Mouse (Mus musculus) T-helper 2 cell (primary cell): ENCODE data around the gene Klf4.

Experiments
- in situ Hi-C: fragments of 300-600 bp; cut with MboI, MseI; formaldehyde crosslinking; loops from one replicate; pipeline ENCODE4 v1.15.1; 2025; ENCODE audit warnings: high pct_unique_total_duplicates

The Klf4 gene

DNA sequence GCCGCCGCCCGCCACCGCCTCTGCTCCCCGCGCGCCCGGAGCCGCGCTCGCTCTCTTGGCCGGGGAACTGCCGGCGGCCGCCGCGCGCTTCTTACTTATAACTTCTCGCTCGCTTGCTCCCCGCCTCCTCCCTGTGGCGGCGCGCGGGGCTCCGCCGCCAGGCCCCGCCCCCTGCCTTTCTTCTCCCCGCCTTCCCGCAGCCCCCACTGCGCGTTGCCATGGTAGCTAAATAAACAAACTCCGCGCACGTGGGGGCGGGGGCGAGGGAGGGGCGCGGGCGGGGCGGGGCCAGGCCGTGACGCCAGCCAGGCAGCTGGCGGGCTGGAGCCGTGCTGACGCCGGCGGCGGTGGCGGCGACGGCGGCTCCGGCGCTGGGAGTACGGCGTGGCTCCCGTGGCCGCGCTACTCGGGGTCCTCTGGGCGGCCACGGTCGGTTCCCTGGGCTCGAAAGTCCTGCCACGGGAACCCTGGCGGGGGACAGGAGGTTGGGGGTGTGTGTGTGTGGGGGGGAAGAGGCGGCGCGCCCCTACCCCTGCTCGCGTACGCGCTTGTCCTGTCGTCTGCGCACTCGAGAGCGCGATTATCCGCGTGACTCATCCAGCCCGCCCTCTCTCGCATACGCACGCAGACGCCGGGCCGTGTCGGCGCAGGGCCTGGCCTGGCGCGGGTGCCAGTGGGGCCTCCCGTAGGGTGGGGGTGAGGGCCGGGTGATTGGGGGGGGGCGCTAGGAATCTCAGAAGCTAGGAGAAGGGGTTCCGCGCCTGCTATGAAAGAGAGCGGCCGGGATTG is at the start of gene Klf4:
TSS of gene Klf4 (minus strand) at position 60 of the 789 bp plus-strand sequence.
- in situ Hi-C loops: loop anchor here (10.0 kb wide), 1 partner anchor 178 kb away; the partner anchor contains the start of gene Rad23b

DNA sequence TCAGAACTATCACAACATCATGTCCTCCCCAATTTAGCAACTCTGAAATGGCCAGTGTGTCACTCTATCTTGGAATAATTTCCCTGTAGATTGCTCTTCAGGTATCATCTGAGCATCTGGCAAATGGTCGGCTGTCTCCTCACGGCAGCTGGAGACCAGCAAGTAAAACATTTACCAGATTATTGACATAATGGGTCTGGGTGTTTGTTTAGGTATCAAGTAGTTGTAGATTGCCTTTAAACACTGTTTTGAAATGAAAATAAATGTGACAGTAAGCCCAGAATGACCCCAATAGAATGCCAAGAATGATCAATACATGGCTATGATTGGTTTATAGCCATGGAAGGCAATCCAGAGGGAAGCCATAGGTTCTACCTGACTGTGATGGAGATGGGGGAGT is 39.2 kb upstream of the Klf4 start:
- in situ Hi-C loops: no loop called here

DNA sequence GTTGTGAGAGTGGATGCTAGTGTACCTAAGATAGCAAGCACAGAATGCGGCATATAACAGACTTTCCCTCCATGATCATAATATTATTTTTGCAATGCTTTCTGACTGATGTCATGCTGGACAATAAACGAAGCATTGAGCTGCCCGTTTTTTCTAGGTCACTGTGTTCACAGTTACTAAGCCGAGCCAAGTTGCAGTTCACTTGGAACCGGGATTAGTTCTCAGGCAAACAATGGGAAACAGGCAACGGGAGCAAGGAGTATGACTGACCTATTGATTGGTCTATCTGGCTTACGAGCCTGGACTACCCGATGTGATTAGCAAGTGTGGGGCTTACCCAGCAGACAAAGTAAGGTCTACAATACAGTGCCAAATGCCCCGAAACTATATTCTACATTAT is 35.7 kb upstream of the Klf4 start:
- in situ Hi-C loops: no loop called here

DNA sequence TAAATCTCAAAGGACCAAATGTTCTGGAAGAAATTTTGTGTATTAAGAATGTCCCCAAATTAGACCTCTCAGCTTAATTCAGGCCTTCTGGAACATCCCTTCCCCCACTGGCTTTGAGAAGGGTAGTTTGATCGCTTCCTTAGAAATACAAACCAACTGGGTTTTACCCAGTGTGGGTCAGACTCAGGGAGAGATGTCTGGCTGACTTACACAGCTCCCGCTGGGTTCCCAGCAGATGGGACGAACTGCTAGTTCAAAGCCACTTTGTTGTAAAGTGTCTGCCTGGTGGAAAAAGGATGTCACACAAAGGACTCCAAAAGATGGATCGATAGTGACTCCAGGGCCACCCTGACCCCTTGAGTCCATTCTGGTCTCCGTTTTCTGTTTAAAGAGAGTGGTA is 35.3 kb upstream of the Klf4 start:
- in situ Hi-C loops: no loop called here

GRCm38 (mm10) chr4:55564317-55564716 is 32.1 kb upstream of the Klf4 start:
- in situ Hi-C loops: no loop called here

- in situ Hi-C loops: no loop called here
Measured at GRCm38 (mm10) chr4:55563050-55563449, 30.8 kb upstream of the Klf4 start.

DNA sequence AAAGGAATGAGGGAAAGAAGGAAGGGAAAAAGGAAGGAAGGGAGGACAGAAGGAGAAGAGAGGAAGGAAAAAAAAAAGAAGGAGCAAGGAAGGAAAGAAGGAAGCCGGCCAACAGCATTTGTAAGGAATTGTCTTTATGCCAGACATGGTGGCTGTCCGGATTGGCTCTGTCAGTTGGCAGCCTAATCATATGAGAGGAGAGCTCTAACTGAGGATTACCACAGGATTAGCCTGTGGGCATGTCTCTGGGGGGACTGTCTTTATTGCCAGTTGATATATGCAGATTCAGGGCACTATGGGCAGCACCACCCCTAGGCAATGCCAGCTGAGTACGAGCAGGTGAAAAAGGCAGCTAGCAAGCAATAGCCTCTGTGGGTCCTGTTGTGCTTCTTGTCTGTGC is 29.8 kb upstream of the Klf4 start:
- in situ Hi-C loops: no loop called here

- in situ Hi-C loops: no loop called here
Measured at GRCm38 (mm10) chr4:55546869-55547268, 14.6 kb upstream of the Klf4 start.

DNA sequence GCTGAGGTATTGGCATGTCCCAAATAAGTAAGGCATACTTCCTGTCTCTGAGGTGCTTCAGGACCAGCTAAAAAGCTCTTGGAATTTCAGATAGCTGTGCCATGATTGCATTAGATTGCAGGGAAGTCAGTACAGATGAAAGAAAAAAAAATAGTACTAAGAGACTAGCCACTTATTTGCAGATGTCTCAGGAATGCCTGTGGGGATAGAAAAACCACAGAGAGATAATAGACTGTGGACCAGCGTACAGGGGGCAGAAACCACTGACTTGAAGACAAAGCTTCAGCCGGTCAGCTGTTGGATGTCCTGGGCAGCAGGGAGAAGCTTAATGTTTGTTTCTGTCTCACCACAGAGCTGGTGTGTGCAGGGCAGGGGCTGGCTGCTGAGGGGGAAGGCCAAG is 10.5 kb upstream of the Klf4 start:
- in situ Hi-C loops: no loop called here

- in situ Hi-C loops: no loop called here
Measured at GRCm38 (mm10) chr4:55541654-55542053, 9.4 kb upstream of the Klf4 start.

- in situ Hi-C loops: no loop called here
Measured at GRCm38 (mm10) chr4:55541221-55541620, 9.0 kb upstream of the Klf4 start.

GRCm38 (mm10) chr4:55535012-55535411 is 2.7 kb upstream of the Klf4 start:
- in situ Hi-C loops: loop anchor here (10.0 kb wide), 1 partner anchor 180 kb away; the partner anchor contains the start of gene Rad23b

DNA sequence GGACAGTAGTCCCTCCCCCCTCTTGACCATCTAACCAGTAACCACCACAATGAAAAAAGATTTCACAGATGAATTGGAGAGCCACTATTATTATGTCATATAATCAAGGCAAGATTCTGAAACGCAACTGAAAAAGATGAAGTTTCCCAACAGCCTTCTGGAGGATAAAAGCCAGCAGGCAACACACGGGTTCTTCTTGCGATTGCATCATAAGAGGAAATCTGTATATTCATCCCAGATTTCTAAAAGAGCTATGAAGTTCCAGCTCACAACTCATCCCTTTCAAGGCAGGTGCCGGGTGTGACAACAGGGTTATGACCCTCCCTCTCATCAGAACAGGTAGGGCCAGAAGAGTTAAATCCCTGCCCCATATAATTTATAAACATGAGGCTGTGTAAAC is 2.2 kb upstream of the Klf4 start:
- in situ Hi-C loops: loop anchor here (10.0 kb wide), 1 partner anchor 180 kb away; the partner anchor contains the start of gene Rad23b

GRCm38 (mm10) chr4:55533803-55534254 is 1.6 kb upstream of the Klf4 start:
- in situ Hi-C loops: loop anchor here (10.0 kb wide), 1 partner anchor 179 kb away; the partner anchor contains the start of gene Rad23b

DNA sequence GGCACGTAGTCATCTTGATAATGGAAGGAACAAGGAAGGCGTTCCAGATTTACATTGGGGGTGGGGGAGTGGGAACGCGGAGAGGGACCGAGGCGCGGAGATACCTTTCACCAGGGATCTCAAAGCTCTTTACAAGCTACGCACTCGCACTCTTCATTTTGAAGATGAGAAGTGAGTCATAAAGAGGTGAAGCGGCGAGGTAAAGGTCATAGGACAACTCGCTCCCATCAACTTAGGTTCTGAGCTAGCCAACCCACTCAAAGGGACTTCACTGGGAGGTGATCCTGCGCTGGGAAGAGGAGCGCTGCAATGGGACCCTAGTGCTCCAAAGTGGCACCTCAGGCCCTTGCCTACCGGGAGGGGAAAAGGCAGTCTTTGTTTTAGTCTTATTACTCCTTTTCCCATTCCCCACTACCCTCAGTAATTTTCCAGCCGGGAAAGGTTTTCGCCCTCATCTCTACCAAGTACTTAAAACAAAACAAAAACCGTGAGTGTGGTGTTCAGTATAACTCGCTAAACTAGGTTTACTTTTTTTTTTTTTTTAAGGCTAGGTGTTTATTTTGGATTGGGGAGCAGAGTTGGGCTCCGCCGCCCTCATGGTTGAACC is 1.0 kb upstream of the Klf4 start:
- in situ Hi-C loops: loop anchor here (10.0 kb wide), 1 partner anchor 178 kb away; the partner anchor contains the start of gene Rad23b

DNA sequence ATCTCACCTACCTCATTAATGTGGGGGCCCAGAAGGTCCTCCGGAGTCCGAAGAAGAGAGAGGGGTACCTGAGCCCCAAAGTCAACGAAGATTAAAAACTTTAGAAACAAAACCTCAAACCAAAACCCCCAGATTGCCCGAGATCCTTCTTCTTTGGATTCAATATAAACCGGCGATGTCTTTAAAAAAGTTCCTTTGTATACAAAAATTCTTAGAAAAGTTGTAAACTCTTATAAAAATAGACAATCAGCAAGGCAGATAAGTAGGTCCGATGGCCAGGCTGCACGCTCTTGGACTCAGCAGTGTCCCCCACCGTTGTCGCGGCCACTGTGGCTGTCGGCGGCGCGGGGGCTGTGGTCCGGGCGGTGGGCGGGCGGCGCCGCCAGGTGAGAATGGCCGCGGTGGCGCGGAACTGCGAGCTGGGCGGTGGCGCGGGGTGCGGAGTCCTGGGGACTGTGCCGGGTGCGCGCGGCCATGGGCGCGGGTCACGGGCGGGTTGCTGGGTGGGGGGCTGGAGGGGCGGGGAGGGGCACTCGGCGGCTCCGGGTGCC is 335 bp downstream of the Klf4 start:
- in situ Hi-C loops: loop anchor here (10.0 kb wide), 1 partner anchor 177 kb away; the partner anchor contains the start of gene Rad23b

GRCm38 (mm10) chr4:55531096-55531855 is 990 bp downstream of the Klf4 start:
- in situ Hi-C loops: loop anchor here (10.0 kb wide), 1 partner anchor 176 kb away; the partner anchor contains the start of gene Rad23b

- in situ Hi-C loops: loop anchor here (10.0 kb wide), 1 partner anchor 176 kb away; the partner anchor contains the start of gene Rad23b
Measured at GRCm38 (mm10) chr4:55530731-55531095, 1.6 kb downstream of the Klf4 start.

GRCm38 (mm10) chr4:55530236-55530635 is 2.0 kb downstream of the Klf4 start:
- in situ Hi-C loops: loop anchor here (10.0 kb wide), 1 partner anchor 175 kb away; the partner anchor contains the start of gene Rad23b

DNA sequence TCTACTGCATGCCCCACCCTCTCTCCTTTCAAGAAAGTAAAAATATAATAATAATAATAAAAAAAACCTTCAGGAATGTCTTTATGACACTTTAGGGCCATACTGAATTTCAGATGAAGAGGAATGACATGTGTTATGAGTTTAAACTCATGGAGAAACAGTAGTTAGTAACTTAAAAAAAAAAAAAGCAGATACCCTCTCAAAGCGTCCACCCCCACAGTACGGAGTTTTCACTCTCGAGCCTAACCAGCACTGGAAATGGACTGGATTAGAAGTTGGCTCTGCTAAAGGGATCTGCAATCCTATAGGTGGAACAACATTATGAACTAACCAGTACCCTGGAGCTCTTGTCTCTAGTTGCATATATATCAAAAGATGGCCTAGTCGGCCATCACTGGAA is 3.9 kb downstream of the Klf4 start:
- in situ Hi-C loops: loop anchor here (5.0 kb wide), 1 partner anchor 46 kb away; no protein-coding TSS in a partner anchor

GRCm38 (mm10) chr4:55527931-55528330 is 4.3 kb downstream of the Klf4 start:
- in situ Hi-C loops: loop anchor here (5.0 kb wide), 1 partner anchor 46 kb away; no protein-coding TSS in a partner anchor
